Mouse (Mus musculus): ENCODE measurements around the gene Sfi1. TPM values are rescaled to one million over a fixed set of nuclear protein-coding genes. Genes with fewer than 3 reads are reported as not detected.
"Not testable (repeated sequence)": the region's sequence is repeated elsewhere in the genome, so short reads cannot be mapped to it uniquely, and the experiment has no call there.

Sfi1 gene
- total and polyA plus RNA-seq, 3 experiments: 11.3 to 17.4 (median 17.3) TPM

DNA sequence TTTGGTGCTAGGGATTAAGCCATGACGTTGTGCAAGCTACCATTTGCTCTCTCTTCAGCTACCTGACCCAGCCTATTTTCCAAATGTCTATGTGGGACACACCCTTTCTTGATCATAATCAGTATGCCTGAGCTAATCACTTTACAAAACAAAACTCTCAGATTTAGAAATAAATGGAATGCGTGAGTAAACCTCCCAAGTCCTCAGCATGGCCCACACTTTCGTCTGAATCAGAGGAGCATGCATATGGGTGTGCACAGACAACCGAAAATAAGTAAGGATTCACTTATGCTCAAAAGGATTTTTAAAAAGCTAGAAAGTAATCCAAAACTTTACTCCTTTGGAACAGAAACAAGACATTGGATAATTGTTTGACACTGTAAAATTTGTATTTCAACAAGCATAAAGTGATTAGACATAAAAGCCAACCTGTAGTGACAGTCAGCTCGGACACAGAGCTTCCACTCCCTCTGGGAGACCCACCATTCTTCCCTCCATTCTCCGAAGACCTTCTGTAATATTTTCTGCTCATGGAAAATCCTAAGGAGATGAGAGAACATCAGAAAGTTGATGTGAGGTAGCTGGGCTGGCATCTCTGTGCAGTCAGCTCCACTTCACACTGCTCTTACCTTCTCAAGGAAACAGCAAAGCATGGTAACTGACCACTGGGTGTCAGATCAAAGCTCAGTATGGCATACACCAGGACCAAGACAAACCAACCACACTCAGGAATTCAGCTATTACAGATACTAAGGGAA lies 14.1 kb downstream of the Sfi1 start:
- H3K27me3 ChIP-seq (ENCODE audit: control insufficient read depth, insufficient read depth, low read length); H3K79me2 ChIP-seq (replicated peaks; ENCODE audit: control insufficient read depth, insufficient read depth, low read length); H3K4me3 ChIP-seq; intact Hi-C loops (cut with DNase I); H3K36me3 ChIP-seq (ENCODE audit: control insufficient read depth, insufficient read depth, low read length); H3K4me1 ChIP-seq (ENCODE audit: control insufficient read depth, insufficient read depth, low read length); H3K9ac ChIP-seq (ENCODE audit: low read depth, low read length); H3K27ac ChIP-seq: not testable (repeated sequence)
- 80% methylated on average over 6 of the region's 6 CpGs for WGBS
- DNase-seq: peak; percentile 26 to 51

DNA sequence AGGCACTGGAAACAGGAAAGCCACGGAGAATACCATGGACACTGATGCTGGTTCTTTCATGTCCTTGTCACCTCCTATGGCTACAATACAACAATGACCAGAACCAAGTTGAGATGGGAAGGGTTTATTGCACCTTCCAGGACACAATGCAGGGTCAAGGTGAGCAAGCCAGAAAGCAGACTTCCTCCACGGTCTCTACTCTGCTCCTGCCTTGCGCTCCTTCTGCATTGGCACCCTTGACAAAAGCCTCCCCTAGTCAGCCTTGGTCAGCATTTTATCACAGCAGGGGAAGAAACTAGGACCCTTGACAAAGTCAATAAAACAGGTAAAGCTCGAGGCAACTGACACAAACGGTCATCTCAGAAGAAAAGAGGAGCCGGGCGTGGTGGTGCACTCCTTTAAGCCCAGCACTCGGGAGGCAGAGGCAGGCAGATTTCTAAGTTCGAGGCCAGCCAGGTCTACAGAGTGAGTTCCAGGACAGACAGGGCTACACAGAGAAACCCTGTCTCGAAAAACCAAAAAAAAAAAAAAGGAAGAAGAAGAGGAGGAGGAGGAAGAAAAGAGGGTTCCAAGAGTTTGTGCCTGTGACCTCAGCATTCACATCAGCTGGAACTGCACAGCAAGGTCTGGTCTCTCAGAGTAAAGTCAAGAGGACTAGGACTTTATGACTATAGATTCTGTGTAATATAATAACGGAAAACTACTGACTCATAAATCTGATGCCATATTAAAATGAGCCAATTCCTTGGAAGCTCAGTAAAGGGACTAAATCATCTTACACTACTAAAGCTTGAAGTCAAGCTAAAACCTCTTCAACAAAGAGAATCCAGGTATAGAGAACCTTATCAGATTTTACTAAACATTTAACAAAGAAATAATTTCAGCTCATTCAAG lies 19.6 kb downstream of the Sfi1 start:
- H3K27me3 ChIP-seq (ENCODE audit: control insufficient read depth, insufficient read depth, low read length); H3K79me2 ChIP-seq (replicated peaks; ENCODE audit: control insufficient read depth, insufficient read depth, low read length); H3K4me3 ChIP-seq; H3K36me3 ChIP-seq (ENCODE audit: control insufficient read depth, insufficient read depth, low read length); H3K27ac ChIP-seq; H3K4me1 ChIP-seq (ENCODE audit: control insufficient read depth, insufficient read depth, low read length); H3K9ac ChIP-seq (ENCODE audit: low read depth, low read length); intact Hi-C loops (cut with DNase I): not testable (repeated sequence)
- 80% methylated on average over 11 of the region's 11 CpGs for WGBS
- DNase-seq: peak; percentile 72 to 83

DNA sequence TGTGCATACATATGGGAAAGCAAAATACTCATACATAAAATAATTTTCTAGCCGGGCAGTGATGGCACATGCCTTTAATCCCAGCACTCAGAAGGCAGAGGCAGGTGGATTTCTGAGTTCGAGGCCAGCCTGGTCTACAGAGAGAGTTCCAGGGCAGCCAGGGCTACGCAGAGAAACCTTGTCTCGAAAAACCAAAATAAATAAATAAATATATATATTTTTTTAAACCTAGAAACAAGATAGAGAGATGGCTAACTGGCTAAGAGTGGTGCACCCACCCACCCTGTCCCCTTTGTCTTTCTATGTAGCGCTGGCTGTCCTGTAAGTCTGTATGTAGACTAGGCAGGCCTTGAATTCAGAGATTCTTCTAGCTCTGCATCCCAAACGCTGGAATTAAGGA lies 20.7 kb downstream of the Sfi1 start:
- H3K4me3 ChIP-seq; H3K79me2 ChIP-seq (replicated peaks; ENCODE audit: control insufficient read depth, insufficient read depth, low read length); DNase-seq; H3K4me1 ChIP-seq (ENCODE audit: control insufficient read depth, insufficient read depth, low read length); H3K27me3 ChIP-seq (ENCODE audit: control insufficient read depth, insufficient read depth, low read length); H3K36me3 ChIP-seq (ENCODE audit: control insufficient read depth, insufficient read depth, low read length); intact Hi-C loops (cut with DNase I); H3K27ac ChIP-seq; H3K9ac ChIP-seq (ENCODE audit: low read depth, low read length): not testable (repeated sequence)
- WGBS: 58% methylated on average over 5 of the region's 6 CpGs

DNA sequence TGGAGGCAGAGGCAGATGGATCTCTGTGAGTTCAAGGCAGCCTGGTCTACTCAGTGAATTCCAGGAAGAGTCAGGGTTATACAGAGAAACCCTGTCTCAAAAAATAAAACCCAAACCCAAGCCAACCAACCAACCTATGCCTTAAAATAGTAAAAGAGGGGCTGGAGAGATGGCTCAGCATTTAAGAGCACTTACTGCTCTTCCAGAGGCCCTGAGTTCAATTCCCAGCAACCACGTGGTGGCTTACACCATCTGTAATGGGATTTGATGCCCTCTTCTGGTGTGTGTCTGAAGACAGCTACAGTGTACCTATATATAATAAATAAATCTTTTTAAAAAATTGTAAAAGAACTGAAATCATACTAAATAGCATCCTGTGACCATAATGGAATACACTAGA lies 21.3 kb downstream of the Sfi1 start:
- peak; percentile 62 to 72 for DNase-seq
- H3K36me3 ChIP-seq (ENCODE audit: control insufficient read depth, insufficient read depth, low read length); intact Hi-C loops (cut with DNase I); H3K4me3 ChIP-seq; H3K9ac ChIP-seq (ENCODE audit: low read depth, low read length); H3K79me2 ChIP-seq (replicated peaks; ENCODE audit: control insufficient read depth, insufficient read depth, low read length); H3K4me1 ChIP-seq (ENCODE audit: control insufficient read depth, insufficient read depth, low read length); H3K27ac ChIP-seq; H3K27me3 ChIP-seq (ENCODE audit: control insufficient read depth, insufficient read depth, low read length): not testable (repeated sequence)
- WGBS: 46% methylated on average over 1 of the region's 1 CpGs

DNA sequence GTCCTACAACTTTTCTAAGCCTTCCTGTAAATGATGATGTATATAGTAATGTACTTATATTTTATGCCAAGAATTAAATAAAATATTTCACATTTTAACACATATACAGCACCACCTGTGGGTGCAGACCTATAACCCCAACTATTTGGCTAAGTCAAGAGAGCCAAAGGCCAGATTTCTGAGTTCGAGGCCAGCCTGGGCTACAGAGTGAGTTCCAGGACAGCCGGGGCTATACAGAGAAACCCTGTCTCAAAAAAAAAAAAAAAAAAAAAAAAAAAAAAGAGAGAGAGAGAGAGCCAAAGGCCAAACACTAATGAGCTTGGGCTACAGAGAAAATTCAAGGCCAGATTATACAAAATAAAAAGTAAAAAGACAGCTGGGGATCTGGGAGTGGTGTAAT lies 24.2 kb downstream of the Sfi1 start:
- H3K4me1 ChIP-seq (ENCODE audit: control insufficient read depth, insufficient read depth, low read length); H3K79me2 ChIP-seq (replicated peaks; ENCODE audit: control insufficient read depth, insufficient read depth, low read length); H3K4me3 ChIP-seq; H3K27me3 ChIP-seq (ENCODE audit: control insufficient read depth, insufficient read depth, low read length); H3K27ac ChIP-seq; intact Hi-C loops (cut with DNase I); H3K9ac ChIP-seq (ENCODE audit: low read depth, low read length); H3K36me3 ChIP-seq (ENCODE audit: control insufficient read depth, insufficient read depth, low read length): not testable (repeated sequence)
- WGBS: 51% methylated on average over 2 of the region's 2 CpGs
- peak in 1 of 2 experiments; percentile 66 for DNase-seq

DNA sequence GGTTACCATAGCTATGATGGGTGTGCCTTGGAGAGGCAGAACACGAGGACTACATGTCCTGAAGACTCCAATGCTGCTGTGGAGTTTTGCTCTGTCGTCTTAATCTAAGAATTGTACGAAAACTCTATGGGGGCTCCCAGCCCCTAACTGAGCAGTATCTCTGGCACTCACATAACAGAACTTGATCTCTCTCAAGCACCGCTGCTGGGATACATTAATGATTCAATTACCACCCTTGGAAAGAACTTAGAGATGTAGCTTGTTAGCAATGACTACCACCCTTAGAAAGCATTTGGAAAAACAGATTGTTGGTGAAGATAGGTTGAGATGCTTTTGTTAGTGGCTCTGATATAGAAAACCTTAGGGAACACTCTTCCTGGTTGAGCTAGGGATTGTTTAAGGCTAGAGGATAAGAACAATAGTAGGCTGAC lies 25.7 kb downstream of the Sfi1 start:
- H3K36me3 ChIP-seq (ENCODE audit: control insufficient read depth, insufficient read depth, low read length); H3K27me3 ChIP-seq (ENCODE audit: control insufficient read depth, insufficient read depth, low read length); H3K4me1 ChIP-seq (ENCODE audit: control insufficient read depth, insufficient read depth, low read length); H3K79me2 ChIP-seq (replicated peaks; ENCODE audit: control insufficient read depth, insufficient read depth, low read length); intact Hi-C loops (cut with DNase I); H3K9ac ChIP-seq (ENCODE audit: low read depth, low read length); H3K27ac ChIP-seq; H3K4me3 ChIP-seq: not testable (repeated sequence)
- DNase-seq: peak; percentile 58 to 64
- 69% methylated on average over 4 of the region's 4 CpGs for WGBS

DNA sequence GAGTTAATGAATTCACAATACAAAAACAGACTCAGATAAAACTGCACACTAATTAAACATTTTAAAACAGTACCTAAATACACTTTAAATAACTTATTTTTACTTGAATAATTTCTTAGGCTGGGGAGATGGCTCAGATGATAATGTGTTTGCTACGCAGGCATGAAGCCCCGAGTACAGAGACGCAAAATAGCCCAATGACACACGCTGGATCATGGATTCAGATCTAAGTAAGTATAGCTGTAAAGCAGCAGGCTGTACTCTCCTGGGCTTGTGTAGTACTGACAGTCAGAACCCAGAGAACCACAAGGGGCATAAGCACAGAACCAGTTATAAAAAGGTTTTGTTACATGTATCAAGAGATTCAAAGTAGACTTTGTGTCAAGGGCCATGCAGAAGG lies 26.1 kb downstream of the Sfi1 start:
- H3K79me2 ChIP-seq (replicated peaks; ENCODE audit: control insufficient read depth, insufficient read depth, low read length); intact Hi-C loops (cut with DNase I): not testable (repeated sequence)
- 88% methylated on average over 4 of the region's 4 CpGs for WGBS

DNA sequence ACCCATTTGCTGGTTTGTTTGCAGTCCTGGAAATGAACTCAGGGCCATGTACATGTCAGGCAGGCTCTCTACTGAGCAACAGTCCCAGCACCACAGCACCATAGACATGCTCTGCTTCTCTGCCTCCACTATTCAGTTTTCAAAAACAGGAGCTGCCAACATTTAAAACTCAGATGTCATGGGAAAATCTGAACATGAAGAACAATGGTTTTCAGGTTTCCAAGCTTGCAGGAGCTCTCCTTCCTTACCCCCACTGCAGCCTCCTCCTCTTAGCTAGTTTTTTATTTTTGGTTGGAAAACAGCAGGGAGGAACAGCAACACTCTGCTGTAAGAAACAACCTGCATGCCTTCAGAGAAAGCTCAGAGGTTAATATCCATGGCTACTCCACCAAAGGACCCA lies 26.9 kb downstream of the Sfi1 start:
- H3K4me1 ChIP-seq (ENCODE audit: control insufficient read depth, insufficient read depth, low read length); H3K27ac ChIP-seq; H3K36me3 ChIP-seq (ENCODE audit: control insufficient read depth, insufficient read depth, low read length); H3K9ac ChIP-seq (ENCODE audit: low read depth, low read length); DNase-seq; intact Hi-C loops (cut with DNase I); H3K4me3 ChIP-seq; H3K79me2 ChIP-seq (replicated peaks; ENCODE audit: control insufficient read depth, insufficient read depth, low read length); H3K27me3 ChIP-seq (ENCODE audit: control insufficient read depth, insufficient read depth, low read length): not testable (repeated sequence)

More for the DNA sequence above, 26.1 kb downstream of the Sfi1 start:
- H3K36me3 ChIP-seq (ENCODE audit: control insufficient read depth, insufficient read depth, low read length); H3K9ac ChIP-seq (ENCODE audit: low read depth, low read length); DNase-seq; H3K4me1 ChIP-seq (ENCODE audit: control insufficient read depth, insufficient read depth, low read length); H3K4me3 ChIP-seq; H3K27me3 ChIP-seq (ENCODE audit: control insufficient read depth, insufficient read depth, low read length); H3K27ac ChIP-seq: not testable (repeated sequence)

DNA sequence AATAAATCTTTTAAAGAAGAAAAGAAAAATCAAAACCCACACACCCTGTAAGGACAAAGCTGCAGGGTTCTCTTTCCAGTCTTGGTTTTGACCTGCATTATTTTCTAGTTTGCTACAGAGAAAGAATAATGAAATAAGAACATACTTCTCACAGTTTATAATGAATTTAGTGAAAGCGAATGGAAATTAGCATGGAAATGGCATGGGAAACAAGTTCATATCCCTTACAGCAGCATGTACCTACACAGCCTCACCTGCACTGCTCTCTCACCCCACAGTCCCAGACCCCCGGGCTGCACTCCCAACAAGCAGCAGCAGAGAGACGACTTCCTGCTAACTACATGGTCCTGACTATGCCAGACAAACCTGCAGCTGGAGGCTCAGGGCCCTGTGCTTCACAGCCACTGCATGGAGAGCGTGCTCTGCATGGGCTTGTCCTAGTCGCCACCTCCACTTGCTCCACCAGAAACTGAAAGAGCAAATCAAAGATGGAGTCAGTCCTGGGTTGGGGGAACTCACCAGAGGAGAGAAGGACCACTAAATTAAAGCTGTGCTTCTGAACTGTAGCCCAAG lies 28.0 kb downstream of the Sfi1 start:
- H3K36me3 ChIP-seq (ENCODE audit: control insufficient read depth, insufficient read depth, low read length); H3K4me3 ChIP-seq; H3K27ac ChIP-seq; H3K79me2 ChIP-seq (replicated peaks; ENCODE audit: control insufficient read depth, insufficient read depth, low read length); H3K9ac ChIP-seq (ENCODE audit: low read depth, low read length); intact Hi-C loops (cut with DNase I); H3K4me1 ChIP-seq (ENCODE audit: control insufficient read depth, insufficient read depth, low read length); H3K27me3 ChIP-seq (ENCODE audit: control insufficient read depth, insufficient read depth, low read length); DNase-seq: not testable (repeated sequence)
- 63% methylated on average over 3 of the region's 5 CpGs for WGBS

Measured in heart, adult 2 months (tissue).